Mouse (Mus musculus) liver, embryonic 15.5 days (tissue): Measurements from ENCODE around the gene Ccpg1os. TPM values are rescaled to one million over a fixed set of nuclear protein-coding genes. Genes with fewer than 3 reads are reported as not detected.

Experiments used
- ATAC-seq: fragments of 200-750 bp; cut with Nextera tagmentation; 2 replicates; pipeline ENCODE4 v1.8.0; 2017; ENCODE audit warnings: moderate number of reproducible peaks, mild to moderate bottlenecking, moderate library complexity; ENCODE audit not compliant: insufficient read depth
- H3K27ac ChIP-seq: fragments of 300-500 bp; sonication (generic); replicated peaks from 2 replicates; pipeline ENCODE4 v1.5.1; 2015; ENCODE audit warnings: mild to moderate bottlenecking, inconsistent platforms
- H3K27me3 ChIP-seq: fragments of 300-500 bp; sonication (generic); 2 replicates; pipeline ENCODE4 v1.6.1; 2015; ENCODE audit warnings: mild to moderate bottlenecking, inconsistent platforms
- H3K36me3 ChIP-seq: fragments of 300-500 bp; sonication (generic); replicated peaks from 2 replicates; pipeline ENCODE4 v1.6.1; 2015; ENCODE audit warnings: moderate library complexity, mild to moderate bottlenecking, inconsistent platforms
- H3K4me1 ChIP-seq: fragments of 300-500 bp; sonication (generic); replicated peaks from 2 replicates; pipeline ENCODE4 v1.6.1; 2015; ENCODE audit warnings: inconsistent platforms
- H3K4me2 ChIP-seq: fragments of 300-500 bp; sonication (generic); 2 replicates; pipeline ENCODE4 v1.6.1; 2015; ENCODE audit warnings: moderate library complexity, mild to moderate bottlenecking, inconsistent platforms
- H3K4me3 ChIP-seq: fragments of 300-500 bp; sonication (generic); replicated peaks from 2 replicates; pipeline ENCODE4 v1.5.1; 2015; ENCODE audit warnings: mild to moderate bottlenecking, inconsistent platforms
- H3K9ac ChIP-seq: fragments of 300-500 bp; sonication (generic); 2 replicates; pipeline ENCODE4 v1.6.1; 2015; ENCODE audit warnings: moderate library complexity, mild to moderate bottlenecking, inconsistent platforms
- H3K9me3 ChIP-seq: fragments of 300-500 bp; sonication (generic); replicated peaks from 2 replicates; pipeline ENCODE4 v1.6.1; 2016; ENCODE audit warnings: inconsistent platforms
- WGBS: fragments of 180-500 bp; shearing (Covaris S2); methylation state at CpG from one replicate; pipeline ENCODE4 v1.1.7; 2015; ENCODE audit warnings: mixed read lengths; ENCODE audit not compliant: insufficient replicate concordance; 5-methylcytosine and 5-hydroxymethylcytosine counted together
- polyA plus RNA-seq: library from polyadenylated mRNA; unstranded; fragments of >200 nt; fragmentation: Nextera tagmentation; extraction: Ambion mirVana; gene quantifications from 2 replicates; pipeline ENCODE4 v1.2.1, GENCODE M21; 2015

Ccpg1os gene
- polyA plus RNA-seq, 1 experiment from 2014 or later = 2.4 TPM

DNA sequence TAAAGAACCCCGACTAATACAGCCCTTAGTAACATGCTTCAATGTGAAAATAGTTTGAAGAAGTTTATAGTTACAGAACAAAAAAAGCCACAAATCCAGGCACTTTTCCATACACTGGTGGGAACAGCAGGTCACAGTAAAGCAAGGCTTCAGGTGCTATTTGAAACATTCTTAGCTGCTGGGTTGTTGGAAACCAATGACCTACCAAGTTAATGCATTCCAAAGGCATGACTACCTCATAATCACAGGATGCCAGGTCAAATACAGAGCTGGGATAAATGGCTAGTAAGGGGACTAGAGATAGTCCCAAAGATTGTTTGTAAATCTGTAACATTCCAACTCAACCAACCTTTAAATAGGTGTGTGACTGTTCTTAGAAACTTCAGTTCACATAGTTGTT, 9.9 kb downstream of the Ccpg1os start:
- no peaks in the 10 kb centered on the region for H3K36me3 ChIP-seq
- no peak for ATAC-seq
- H3K9me3 ChIP-seq = no peaks in the 10 kb centered on the region
- no peak overlapping the region for H3K9ac ChIP-seq
- no peak overlapping the region for H3K27ac ChIP-seq
- WGBS = 48% methylated on average over 1 of the region's 1 CpGs
- H3K4me2 ChIP-seq = no peak overlapping the region
- no peak overlapping the region for H3K4me3 ChIP-seq
- no peaks in the 10 kb centered on the region for H3K27me3 ChIP-seq
- no peaks in the 10 kb centered on the region for H3K4me1 ChIP-seq

DNA sequence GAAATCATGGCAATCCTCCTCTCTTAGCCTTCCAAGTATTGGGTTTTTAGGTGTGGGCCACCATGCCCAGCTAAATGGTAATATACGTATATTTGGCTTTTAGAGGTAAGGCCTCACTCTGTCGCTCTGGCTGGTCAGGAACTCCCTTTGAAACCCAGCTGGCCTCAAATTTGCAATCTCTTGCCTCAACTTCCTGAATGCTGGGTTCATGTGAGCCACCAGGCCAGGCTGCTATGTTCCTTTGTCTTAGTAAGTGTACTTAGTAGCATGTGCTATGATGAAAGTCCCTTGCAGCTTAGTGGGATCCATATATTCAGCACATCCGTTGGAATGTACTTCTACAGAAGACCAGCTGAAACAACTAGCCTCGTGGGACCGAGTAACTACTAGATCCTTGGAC, 10.4 kb downstream of the Ccpg1os start:
- H3K36me3 ChIP-seq = no peaks in the 10 kb centered on the region
- H3K4me2 ChIP-seq = no peak overlapping the region
- H3K27me3 ChIP-seq = no peaks in the 10 kb centered on the region
- H3K9me3 ChIP-seq = no peaks in the 10 kb centered on the region
- no peak for ATAC-seq
- H3K9ac ChIP-seq = no peak overlapping the region
- 59% methylated on average over 5 of the region's 5 CpGs for WGBS
- H3K27ac ChIP-seq = peak overlapping the region; percentile 21; the same call in 1 of the 2 replicates
- no peaks in the 10 kb centered on the region for H3K4me1 ChIP-seq
- H3K4me3 ChIP-seq = no peak overlapping the region

DNA sequence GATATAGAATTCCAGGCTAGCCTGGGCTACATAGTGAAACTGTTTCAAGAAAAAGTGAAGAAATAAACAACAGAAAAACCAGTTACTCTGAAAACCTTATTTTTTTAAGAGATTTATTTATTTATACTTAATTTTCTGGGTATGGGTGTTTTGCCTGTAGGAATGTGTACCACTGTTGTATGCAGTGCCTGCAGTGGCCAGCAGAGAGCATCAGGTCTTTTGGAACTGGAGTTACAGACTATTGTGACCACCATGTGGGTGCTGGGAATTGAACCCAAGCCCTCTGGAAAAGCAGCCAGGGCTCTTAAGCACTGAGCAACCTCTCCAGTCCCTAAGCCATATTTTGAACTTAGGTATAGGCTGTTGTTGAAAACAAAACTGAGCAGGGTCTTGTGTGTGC, 12.2 kb downstream of the Ccpg1os start:
- Histone ChIP-seq H3K9ac (no peak overlapping the region), H3K36me3 (no peaks in the 10 kb centered on the region), H3K4me2 (no peak overlapping the region), H3K4me3 (no peak overlapping the region), H3K9me3 (no peaks in the 10 kb centered on the region), H3K27me3 (no peaks in the 10 kb centered on the region), H3K27ac (no peak overlapping the region), H3K4me1 (0 out of 2 replicates have a peak, but pooled peaks cover 3% of the 10 kb centered on the region)
- no peak for ATAC-seq

DNA sequence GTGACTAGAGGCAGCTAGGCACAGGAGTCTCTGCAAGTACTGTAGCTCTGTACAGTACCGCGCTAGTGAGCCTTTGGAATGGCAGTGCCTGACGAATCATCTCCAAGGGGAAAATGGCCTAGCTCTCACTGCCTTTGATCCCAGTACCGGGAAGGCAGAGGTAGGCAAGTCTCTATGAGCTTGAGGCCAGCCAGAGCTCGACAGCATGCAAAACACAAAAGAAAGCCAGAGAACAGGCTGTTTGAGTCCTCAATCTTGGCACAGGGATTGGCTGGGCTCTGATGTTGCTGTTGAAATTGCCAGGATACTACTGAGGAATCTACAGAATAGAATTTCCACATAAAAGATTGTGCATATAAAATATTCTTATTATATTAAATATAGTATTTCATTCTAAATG, 12.7 kb downstream of the Ccpg1os start:
- no peaks in the 10 kb centered on the region for H3K36me3 ChIP-seq
- H3K27ac ChIP-seq = no peak overlapping the region
- no peak overlapping the region for H3K4me3 ChIP-seq
- H3K4me2 ChIP-seq = no peak overlapping the region
- H3K4me1 ChIP-seq = 0 out of 2 replicates have a peak, but pooled peaks cover 3% of the 10 kb centered on the region
- no peak for ATAC-seq
- H3K9me3 ChIP-seq = no peaks in the 10 kb centered on the region
- no peaks in the 10 kb centered on the region for H3K27me3 ChIP-seq
- WGBS = 69% methylated on average over 5 of the region's 5 CpGs
- H3K9ac ChIP-seq = no peak overlapping the region

DNA sequence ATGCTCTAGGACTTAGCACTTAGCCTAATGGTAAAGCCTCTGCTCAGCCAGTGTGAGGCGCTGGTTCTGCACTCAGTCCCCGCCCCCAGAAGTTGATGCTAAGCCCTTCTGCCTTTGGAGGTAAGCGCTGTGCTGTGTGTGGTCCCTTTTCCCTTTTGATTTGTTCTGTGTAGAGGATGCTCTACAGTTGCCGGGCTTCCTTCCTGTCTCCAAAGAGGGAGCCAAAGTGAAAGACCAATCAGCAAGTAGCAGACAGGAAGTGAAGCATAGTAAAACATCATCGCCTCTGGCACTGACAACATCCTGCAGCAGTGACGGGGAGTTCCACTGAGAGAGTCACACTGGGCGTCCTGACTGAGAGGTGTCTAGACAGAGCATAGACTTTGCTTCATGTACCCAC, 15.3 kb downstream of the Ccpg1os start:
- Histone ChIP-seq H3K27me3 (no peaks in the 10 kb centered on the region), H3K4me2 (no peak overlapping the region), H3K4me1 (0 out of 2 replicates have a peak, but pooled peaks cover 3% of the 10 kb centered on the region), H3K36me3 (no peaks in the 10 kb centered on the region), H3K9me3 (no peaks in the 10 kb centered on the region), H3K4me3 (no peak overlapping the region), H3K9ac (no peak overlapping the region), H3K27ac (no peak overlapping the region)
- WGBS = 46% methylated on average over 7 of the region's 7 CpGs
- ATAC-seq = no peak

DNA sequence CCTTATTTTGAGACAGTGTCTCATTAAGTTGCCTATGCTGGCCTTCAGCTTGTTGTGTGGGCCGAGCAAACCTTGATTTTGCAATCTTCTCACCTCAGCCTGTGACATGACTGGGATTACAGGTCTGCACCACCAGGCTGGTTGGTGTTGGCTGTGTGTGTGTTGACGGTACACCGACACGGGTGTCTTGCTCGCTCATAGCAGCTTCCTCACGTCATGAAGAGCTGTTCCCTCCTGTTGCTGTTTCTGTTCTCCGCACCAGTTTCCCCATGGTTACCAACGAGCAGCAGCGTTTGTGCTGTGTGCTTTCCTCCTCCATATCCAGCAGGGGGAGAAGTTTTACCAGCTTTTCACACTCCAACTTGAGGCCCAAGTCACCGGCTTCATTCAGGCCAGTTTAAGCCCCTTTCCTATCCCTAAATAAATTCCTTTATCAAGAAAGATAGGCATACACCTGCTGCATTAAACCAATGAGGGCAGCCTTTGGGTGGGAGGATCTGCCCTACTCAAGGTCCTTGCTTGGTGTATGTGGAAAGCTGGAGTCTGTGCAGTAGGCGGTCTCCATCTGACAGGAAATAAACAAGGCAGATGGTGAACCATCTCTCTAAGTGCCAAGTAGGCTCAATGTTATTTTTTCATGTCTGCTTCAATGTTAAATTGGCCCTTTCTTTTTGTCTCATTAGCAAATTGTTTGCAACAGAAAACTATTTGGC, 16.7 kb downstream of the Ccpg1os start:
- peak; percentile 37 for ATAC-seq
- no peak overlapping the region for H3K27ac ChIP-seq

DNA sequence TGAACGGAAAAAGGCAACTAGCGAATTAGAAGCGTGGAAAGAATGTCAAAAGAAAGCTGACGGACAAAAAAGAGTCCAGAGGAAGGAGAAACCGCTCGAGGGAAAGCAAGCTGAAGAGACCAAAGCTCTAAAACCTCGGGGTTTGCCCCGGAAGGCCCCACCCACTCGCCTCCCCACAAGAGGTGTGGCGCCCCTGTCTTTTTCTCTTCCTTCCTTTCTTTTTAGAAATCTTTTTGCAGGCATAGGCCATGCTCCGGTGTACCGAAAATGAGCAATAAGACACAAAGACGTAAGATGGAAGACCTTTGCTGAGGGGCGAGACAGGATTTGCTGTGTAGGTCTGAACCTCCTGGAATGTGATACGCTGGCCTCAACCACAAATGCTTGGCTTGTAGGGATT, 23.2 kb downstream of the Ccpg1os start:
- no peaks in the 10 kb centered on the region for H3K36me3 ChIP-seq
- H3K9ac ChIP-seq = no peak overlapping the region
- H3K27ac ChIP-seq = no peak overlapping the region
- H3K9me3 ChIP-seq = no peaks in the 10 kb centered on the region
- H3K27me3 ChIP-seq = no peaks in the 10 kb centered on the region
- peaks cover 16% of the 10 kb centered on the region for H3K4me1 ChIP-seq
- no peak for ATAC-seq
- no peak overlapping the region for H3K4me3 ChIP-seq
- H3K4me2 ChIP-seq = no peak overlapping the region
- WGBS = 43% methylated on average over 15 of the region's 15 CpGs

More for the DNA sequence above, 16.7 kb downstream of the Ccpg1os start:
- Histone ChIP-seq H3K9ac (no peak overlapping the region), H3K4me1 (0 out of 2 replicates have a peak, but pooled peaks cover 3% of the 10 kb centered on the region), H3K4me2 (peak overlapping the region; percentile 35; the same call in 1 of the 2 replicates), H3K36me3 (no peaks in the 10 kb centered on the region), H3K9me3 (no peaks in the 10 kb centered on the region), H3K4me3 (no peak overlapping the region), H3K27me3 (no peaks in the 10 kb centered on the region)
- 18% methylated on average over 11 of the region's 11 CpGs for WGBS

DNA sequence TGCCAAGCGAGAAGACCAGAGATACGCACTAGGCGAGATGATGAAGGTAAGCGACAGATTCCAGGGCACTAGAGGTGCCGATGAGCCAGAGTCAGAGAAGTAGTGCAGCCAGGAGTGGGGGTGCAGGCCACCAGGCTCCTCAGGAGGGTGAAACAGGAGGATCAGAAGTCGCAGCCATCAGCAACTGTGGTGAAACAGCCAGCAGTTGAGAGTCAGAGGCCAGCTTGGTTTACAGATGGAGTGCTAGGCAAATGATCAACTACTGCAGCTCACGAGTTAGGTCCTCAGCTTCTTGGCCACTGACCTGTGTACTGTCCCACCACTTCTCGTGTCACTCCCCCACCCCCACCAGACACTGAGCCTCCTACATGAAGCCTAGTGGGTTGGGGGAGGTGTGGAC, 23.8 kb downstream of the Ccpg1os start:
- H3K27ac ChIP-seq = no peak overlapping the region
- H3K4me3 ChIP-seq = no peak overlapping the region
- 58% methylated on average over 8 of the region's 8 CpGs for WGBS
- no peaks in the 10 kb centered on the region for H3K27me3 ChIP-seq
- no peak for ATAC-seq
- H3K9ac ChIP-seq = no peak overlapping the region
- peaks cover 16% of the 10 kb centered on the region for H3K4me1 ChIP-seq
- no peaks in the 10 kb centered on the region for H3K9me3 ChIP-seq
- H3K36me3 ChIP-seq = no peaks in the 10 kb centered on the region
- H3K4me2 ChIP-seq = no peak overlapping the region

DNA sequence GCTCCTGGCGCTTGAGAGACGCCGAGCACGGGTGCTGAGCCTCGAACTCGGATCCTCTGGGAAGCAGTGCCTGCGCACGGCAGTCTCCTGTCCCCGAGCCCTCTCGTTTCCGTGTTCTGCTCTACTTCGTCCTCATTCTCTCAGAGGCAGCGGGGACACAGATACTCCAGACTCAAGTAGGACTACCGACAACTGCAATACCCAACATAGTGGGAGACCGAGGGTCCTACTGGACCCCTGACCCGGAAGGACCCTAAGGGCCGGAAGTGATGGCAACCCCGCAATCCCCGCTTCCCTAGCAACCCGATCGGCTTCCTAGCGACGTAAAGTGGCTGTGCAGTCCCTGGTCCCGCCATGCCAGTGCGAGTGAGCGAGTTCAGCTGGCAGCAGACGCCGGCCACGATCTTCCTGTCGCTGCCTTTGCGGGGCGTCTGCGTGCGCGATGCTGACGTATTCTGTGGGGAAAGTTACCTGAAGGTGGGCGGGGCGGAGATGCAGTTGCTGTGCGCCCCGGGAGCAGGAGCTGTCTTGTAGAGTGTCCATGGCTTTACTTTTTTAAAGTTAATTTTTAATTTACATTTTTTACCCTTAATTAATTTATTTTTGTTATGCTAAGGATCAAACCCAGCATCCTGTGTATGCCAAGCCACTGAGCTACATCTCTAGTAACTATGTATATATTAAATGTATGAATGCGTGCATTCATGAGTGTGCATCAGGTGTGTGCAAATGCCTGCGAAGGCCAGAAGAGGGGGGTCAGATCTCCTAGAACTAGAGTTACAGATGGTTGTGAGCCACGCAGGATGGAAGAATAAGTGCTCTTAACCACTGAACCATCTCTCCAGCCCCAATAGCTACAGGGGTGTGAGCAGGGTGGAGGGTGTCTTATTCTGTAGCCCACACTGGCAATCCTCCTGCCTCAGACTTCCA, 26.4 kb downstream of the Ccpg1os start, which contains the start of the genes Dyx1c1 and Gm44503:
Gene Dyx1c1, plus strand, starts transcription at position 265 of the 930 bp plus-strand sequence.
Gene Gm44503, plus strand, starts transcription at position 332 of the 930 bp plus-strand sequence.
- H3K4me3 ChIP-seq = peak within 1 kb of the TSS; percentile 67
- H3K4me2 ChIP-seq = peak within 1 kb of the TSS; percentile 78
- peak within 1 kb of the TSS; percentile 54 for H3K9ac ChIP-seq
- H3K4me1 ChIP-seq = peaks cover 16% of the 10 kb centered on the region
- peak; percentile 60 for ATAC-seq
- H3K36me3 ChIP-seq = no peaks in the 10 kb centered on the region
- 2% methylated on average over 43 of the region's 43 CpGs for WGBS
- no peaks in the 10 kb centered on the region for H3K27me3 ChIP-seq
- no peak within 1 kb of the TSS for H3K27ac ChIP-seq
- H3K9me3 ChIP-seq = no peaks in the 10 kb centered on the region

DNA sequence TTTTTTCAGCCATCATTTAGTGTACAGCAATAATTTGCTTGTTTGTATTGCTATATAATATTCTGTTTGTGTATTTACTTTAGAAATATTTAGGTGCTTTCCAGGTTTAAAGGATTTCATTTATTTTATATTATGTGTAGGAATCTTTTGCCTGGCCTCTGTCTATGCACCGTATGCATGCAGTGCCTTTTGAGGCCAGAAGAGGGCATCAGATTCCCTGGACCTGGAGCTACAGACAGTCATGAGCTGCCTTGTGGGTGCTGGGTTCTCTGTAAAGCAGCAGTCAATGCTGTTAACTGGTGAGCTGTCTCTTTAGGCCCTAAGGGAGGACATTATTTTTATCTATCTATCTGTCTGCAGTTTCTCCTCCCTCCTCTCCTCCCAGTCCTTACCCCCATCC, 29.6 kb downstream of the Ccpg1os start:
- no peak for ATAC-seq
- WGBS = 12% methylated on average over 1 of the region's 1 CpGs
- no peaks in the 10 kb centered on the region for H3K36me3 ChIP-seq
- H3K9me3 ChIP-seq = no peaks in the 10 kb centered on the region
- peaks cover 8% of the 10 kb centered on the region; the same call in 1 of the 2 replicates for H3K27me3 ChIP-seq
- no peak overlapping the region for H3K4me3 ChIP-seq
- H3K9ac ChIP-seq = no peak overlapping the region
- H3K4me2 ChIP-seq = no peak overlapping the region
- peaks cover 14% of the 10 kb centered on the region for H3K4me1 ChIP-seq
- no peak overlapping the region for H3K27ac ChIP-seq

DNA sequence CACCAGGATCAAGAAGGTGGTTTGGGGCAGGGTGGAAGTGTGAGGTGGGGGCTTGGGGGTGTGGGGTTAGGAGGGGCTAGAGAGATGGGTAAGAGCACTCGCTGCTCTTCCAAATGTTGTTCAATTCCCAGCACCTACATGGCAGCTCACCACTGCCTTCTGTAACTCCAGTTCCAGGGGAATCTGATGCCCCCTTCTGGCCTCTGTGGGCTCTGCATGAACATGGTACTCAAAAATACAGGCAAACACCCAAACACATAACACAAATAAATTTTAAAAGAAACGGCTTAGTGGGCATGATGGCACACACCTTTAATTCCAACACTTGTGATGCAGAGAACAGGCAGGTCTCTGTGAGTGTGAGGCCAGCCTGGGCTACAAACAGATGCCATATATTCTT, 30.4 kb downstream of the Ccpg1os start:
- H3K4me1 ChIP-seq = peaks cover 14% of the 10 kb centered on the region
- no peak overlapping the region for H3K4me3 ChIP-seq
- H3K9me3 ChIP-seq = no peaks in the 10 kb centered on the region
- WGBS = 45% methylated on average over 2 of the region's 2 CpGs
- no peak for ATAC-seq
- no peaks in the 10 kb centered on the region for H3K36me3 ChIP-seq
- peaks cover 8% of the 10 kb centered on the region; the same call in 1 of the 2 replicates for H3K27me3 ChIP-seq
- no peak overlapping the region for H3K4me2 ChIP-seq
- no peak overlapping the region for H3K27ac ChIP-seq
- no peak overlapping the region for H3K9ac ChIP-seq
